Mouse (Mus musculus) layer of hippocampus, postnatal 36 days (tissue): ENCODE measurements around the gene Mutyh. TPM values are rescaled to one million over a fixed set of nuclear protein-coding genes. Genes with fewer than 3 reads are reported as not detected.
"Not testable (repeated sequence)": the region's sequence is repeated elsewhere in the genome, so short reads cannot be mapped to it uniquely, and the experiment has no call there.

Experiments
- DNase-seq, 2 experiments: peaks; one replicate each; pipeline ENCODE4 v3.0.0; 2022
- total RNA-seq, 2 experiments: library from RNA; stranded (reverse); gene quantifications; 2 replicates each; pipeline ENCODE4 v1.2.3; 2021

The Mutyh gene
- total RNA-seq, 2 experiments from 2014 or later = 3.0 to 3.7 TPM

- peak; percentile 60 to 62 for DNase-seq
Observed at GRCm38 (mm10) chr4:116820902-116821693, 13.6 kb downstream of the Mutyh start.

DNA sequence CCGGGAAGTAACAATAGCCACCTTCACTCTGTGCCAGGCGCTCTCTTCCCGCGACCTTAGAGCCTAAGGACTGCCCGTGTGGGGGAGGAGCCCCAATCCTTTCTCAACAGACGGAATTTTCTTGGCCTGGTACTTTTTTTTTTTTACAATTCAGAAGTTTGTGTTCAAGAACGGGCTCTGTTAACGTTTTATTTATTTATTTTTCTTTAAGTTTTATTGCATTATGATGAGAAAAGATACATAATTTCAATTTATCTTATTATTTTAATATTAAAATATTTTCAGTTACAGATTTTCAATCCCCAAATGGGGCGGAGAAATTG, 14.1 kb downstream of the Mutyh start, which contains the start of gene Hpdl:
Gene Hpdl, minus strand, starts transcription at position 14 of the 323 bp plus-strand sequence.
- no peak for DNase-seq

DNA sequence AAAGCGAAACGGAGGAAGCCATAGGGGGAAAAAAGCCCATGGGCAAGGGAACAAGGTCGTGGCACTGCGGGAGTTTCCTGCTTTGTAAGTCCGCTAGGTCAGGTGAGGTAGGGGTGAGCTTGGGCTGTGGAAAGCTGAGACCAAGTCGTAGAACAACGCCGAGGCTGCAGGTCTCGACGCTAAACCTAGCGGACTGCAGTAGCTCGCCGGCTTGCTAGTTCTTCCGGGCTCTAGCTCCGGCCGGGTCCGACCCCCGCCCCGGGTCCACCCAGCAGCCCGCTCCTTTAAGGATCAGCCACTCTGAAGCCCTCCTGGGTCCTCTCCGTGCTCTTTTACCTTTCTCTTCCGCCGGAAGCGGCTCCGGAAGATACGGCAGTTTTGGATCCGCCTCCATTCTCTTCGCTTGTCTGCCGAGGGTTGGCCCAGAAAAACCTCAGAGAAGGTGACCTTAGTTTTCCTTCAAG, 17.1 kb downstream of the Mutyh start:
- peak; percentile 71 to 76 for DNase-seq

DNA sequence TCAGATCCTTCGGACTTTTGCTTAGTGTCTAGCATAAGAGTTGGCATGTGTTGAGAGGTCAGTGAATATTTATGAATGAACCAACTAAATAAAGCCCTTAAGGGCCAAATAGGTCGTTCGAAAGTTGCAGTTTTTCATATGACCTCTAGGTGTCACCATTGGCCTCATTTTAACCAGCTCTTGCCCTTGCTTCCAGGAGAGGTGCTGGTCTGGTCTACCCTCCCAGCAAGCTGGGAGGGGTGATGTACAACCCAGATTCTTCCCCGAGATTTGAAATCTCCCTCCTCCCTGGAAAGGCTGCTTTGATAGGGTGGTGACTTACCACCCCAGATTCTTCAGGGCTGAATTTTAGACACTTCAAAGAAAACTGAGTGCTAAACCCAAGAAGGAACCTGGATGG, 20.3 kb downstream of the Mutyh start:
- no peak for DNase-seq

GRCm38 (mm10) chr4:116829364-116830069, 22.0 kb downstream of the Mutyh start:
- DNase-seq = no peak

DNA sequence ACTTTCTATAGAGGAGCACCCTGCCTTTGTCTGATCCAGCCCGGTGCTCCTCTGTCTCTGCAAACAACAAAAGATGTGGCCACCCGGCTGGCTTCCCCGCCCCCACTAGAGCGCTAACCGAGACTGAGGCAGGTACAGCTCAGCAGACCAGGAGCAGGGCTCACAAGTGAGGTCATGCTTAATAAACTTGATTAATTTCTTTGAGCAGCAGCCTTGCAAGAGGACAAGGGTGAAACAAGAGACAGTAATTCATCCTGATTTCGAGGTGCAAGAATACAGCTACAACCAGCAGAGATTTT, 22.5 kb downstream of the Mutyh start:
- DNase-seq = no peak

DNA sequence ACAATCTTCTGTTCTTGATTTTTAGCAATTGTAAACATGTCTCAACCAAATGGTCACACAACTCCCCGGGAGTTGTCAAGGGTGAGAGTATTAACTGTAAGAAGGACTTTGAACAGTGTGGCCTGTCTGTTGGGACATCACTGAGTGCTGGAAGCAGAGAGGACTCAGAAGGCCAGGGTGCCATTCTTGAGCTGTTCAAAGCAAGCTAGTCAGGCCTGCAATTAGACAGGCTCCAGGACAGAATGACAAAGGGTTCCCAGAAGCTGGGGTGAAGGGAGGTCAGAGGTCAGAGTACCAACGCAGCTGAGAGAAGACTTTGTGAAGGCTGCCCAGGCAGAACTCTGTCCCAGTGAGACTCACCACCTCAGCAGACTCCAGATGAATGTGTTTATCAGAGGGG, 31.5 kb downstream of the Mutyh start:
- DNase-seq = no peak

GRCm38 (mm10) chr4:116840096-116840495, 32.6 kb downstream of the Mutyh start:
- not testable (repeated sequence) for DNase-seq

DNA sequence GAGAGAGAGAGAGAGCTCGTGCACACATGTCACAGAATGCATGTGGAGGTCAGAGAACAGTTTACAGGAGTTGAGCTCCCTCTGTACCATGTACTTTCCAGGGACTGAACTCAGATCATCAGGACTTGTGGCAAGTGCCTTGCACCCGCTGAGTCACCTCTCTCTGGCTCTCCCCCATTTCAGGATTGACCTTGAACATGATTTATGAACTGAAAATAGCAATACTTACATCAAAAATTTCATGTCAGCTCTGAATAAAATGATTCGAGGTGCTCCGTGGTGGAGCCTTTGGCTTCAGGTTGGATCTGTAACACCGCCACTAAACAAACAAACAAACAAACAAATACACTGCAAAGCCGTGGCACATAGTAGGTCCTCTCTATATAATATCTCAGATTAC, 33.3 kb downstream of the Mutyh start:
- no peak for DNase-seq

GRCm38 (mm10) chr4:116844324-116844723, 36.8 kb downstream of the Mutyh start:
- DNase-seq = no peak

DNA sequence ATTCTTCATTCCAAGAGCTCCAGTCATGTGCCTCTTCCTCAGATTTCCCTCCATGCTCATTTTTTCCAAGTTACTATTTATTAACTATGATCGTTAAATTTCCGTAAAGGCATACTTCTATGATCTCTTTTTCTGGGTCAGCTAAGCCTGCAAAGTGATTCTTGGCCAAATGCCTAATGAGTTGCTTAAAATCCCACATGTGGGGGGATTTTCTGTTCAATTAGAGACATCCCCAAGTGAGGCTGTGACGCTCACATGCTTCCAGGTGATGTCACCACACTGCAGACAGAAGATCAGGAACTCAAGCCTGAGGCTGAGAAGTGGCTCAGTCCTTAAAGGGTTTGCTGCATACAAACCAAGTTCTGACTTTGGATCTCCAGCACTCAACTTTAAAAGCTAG, 42.4 kb downstream of the Mutyh start:
- no peak for DNase-seq

DNA sequence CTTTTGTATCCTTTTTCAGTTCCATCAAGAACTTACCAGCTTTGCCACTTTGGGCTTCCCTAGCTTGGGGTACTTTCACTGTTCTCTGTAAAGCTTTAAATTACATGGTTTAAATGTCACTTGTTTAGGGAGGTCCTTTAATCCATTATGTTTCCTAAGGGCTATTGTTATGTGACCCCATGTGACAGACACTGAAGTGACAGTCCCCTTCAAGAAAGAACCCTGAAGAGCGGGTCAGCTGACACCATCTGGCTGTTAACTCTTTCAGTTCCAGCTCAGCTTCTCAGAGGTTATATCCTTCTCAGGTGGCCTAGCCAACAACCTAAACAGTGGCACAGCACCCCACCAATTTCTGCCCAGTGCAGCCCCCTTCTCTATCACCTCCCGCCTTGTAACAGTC, 46.8 kb downstream of the Mutyh start:
- no peak for DNase-seq

- DNase-seq = no peak
Observed at GRCm38 (mm10) chr4:116857203-116857602, 49.7 kb downstream of the Mutyh start.

DNA sequence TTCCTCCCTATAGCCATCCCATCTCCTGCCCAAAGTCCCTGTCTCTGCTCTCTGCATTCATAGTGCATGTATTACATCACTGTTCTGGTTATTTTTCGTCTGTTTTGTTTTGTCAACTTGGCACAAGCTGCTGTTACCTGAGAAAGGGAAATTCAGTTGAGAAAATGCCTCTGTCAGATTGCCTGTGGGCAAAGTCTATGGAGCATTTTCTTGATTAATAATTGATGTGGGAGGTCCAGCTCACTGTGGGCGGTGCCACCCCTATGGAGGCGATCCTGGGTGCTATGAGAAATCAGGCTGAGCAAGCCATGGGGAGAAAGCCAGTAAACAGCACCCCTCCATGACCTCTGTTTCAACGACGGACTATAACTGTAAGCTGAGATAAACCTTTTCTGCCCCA, 52.2 kb downstream of the Mutyh start:
- DNase-seq = no peak

DNA sequence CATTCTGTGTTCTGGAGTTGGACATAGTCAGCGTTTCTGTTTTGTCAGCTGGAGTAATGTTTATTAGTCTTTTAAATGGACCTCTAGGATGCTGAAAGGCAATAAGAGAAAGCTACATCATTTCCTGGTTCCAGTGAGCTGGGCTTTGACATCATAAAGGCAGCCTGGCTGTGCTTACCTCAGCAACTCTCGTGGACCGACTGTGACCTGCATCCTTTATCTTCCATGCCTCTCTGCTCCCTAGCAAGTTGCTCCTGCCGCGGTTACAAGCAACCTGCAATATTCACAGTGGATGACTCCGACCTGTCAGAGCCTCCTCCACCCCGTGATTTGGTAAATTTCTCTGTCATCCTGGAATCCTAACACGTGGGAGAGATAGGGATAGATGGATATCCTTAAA, 54.5 kb downstream of the Mutyh start:
- no peak for DNase-seq

Other genes with a start within 250 kb of the Mutyh start
- 1 to 10 TPM; 4.0 to 4.3 TPM for gene Ccdc17, start 211.1 kb upstream of the Mutyh start, total RNA-seq
- 10 to 100 TPM; 34.5 to 35.9 TPM for gene Nasp, start 179.8 kb upstream of the Mutyh start, total RNA-seq
- 100 to 1,000 TPM; 372 to 396 TPM for gene Akr1a1, start 156.0 kb upstream of the Mutyh start, total RNA-seq
- 100 to 1,000 TPM; 148 to 168 TPM for gene Prdx1, start 122.2 kb upstream of the Mutyh start, total RNA-seq
- gene Mmachc, start 99.3 kb upstream of the Mutyh start, total RNA-seq = 10 to 100 TPM; 16.1 to 18.3 TPM
- gene Ccdc163, start 99.2 kb upstream of the Mutyh start, total RNA-seq = 1 to 10 TPM; 2.8 to 5.3 TPM
- 1 to 10 TPM; 4.1 to 5.0 TPM for gene Tesk2, start 86.8 kb upstream of the Mutyh start, total RNA-seq
- gene Toe1, start 83 bp upstream of the Mutyh start, total RNA-seq = 10 to 100 TPM; 12.7 to 14.2 TPM
- gene Hpdl, start 14.0 kb downstream of the Mutyh start, total RNA-seq = 1 to 10 TPM; 4.9 to 5.2 TPM
- gene Zswim5, start 69.7 kb downstream of the Mutyh start, total RNA-seq = 10 to 100 TPM; 17.6 to 18.5 TPM
- 10 to 100 TPM; 60.1 to 71.0 TPM for gene Urod, start 186.7 kb downstream of the Mutyh start, total RNA-seq
- 10 to 100 TPM; 41.3 to 41.5 TPM for gene Hectd3, start 187.6 kb downstream of the Mutyh start, total RNA-seq
- gene Eif2b3, start 211.7 kb downstream of the Mutyh start, total RNA-seq = 10 to 100 TPM; 18.7 to 18.9 TPM